Mouse (Mus musculus) lung, embryonic 15.5 days (tissue): ENCODE data around the gene Slc47a2. TPM values are rescaled to one million over a fixed set of nuclear protein-coding genes. Genes with fewer than 3 reads are reported as not detected.

Experiments used
- ATAC-seq: fragments of 200-750 bp; cut with Nextera tagmentation; 2 replicates; pipeline ENCODE4 v1.8.0; 2017; ENCODE audit warnings: moderate number of reproducible peaks, borderline replicate concordance; ENCODE audit not compliant: low FRiP score, low TSS enrichment; ENCODE audit errors: extremely low read depth
- H3K27ac ChIP-seq: fragments of 300-500 bp; sonication (generic); 2 replicates; pipeline ENCODE4 v1.5.1; 2015; ENCODE audit warnings: moderate library complexity, mild to moderate bottlenecking, inconsistent platforms
- H3K27me3 ChIP-seq: fragments of 300-500 bp; sonication (generic); 2 replicates; pipeline ENCODE4 v1.6.1; 2015; ENCODE audit warnings: inconsistent platforms
- H3K36me3 ChIP-seq: fragments of 300-500 bp; sonication (generic); 2 replicates; pipeline ENCODE4 v1.6.1; 2015; ENCODE audit warnings: inconsistent platforms
- H3K4me1 ChIP-seq: fragments of 300-500 bp; sonication (generic); 2 replicates; pipeline ENCODE4 v1.6.1; 2015; ENCODE audit warnings: inconsistent platforms
- H3K4me2 ChIP-seq: fragments of 300-500 bp; sonication (generic); 2 replicates; pipeline ENCODE4 v1.6.1; 2015; ENCODE audit warnings: inconsistent platforms, mild to moderate bottlenecking, moderate library complexity
- H3K4me3 ChIP-seq: fragments of 300-500 bp; sonication (generic); 2 replicates; pipeline ENCODE4 v1.5.1; 2015; ENCODE audit warnings: mild to moderate bottlenecking, inconsistent platforms
- H3K9ac ChIP-seq: fragments of 300-500 bp; sonication (generic); 2 replicates; pipeline ENCODE4 v1.6.1; 2015; ENCODE audit warnings: inconsistent platforms
- H3K9me3 ChIP-seq: fragments of 300-500 bp; sonication (generic); 2 replicates; pipeline ENCODE4 v1.6.1; 2016; ENCODE audit warnings: inconsistent platforms
- WGBS: fragments of 180-500 bp; shearing (Covaris S2); methylation state at CpG from one replicate; pipeline ENCODE4 v1.1.7; 2015; 5-methylcytosine and 5-hydroxymethylcytosine counted together
- polyA plus RNA-seq: library from polyadenylated mRNA; unstranded; fragments of >200 nt; fragmentation: Nextera tagmentation; extraction: Ambion mirVana; gene quantifications from 2 replicates; pipeline ENCODE4 v1.2.1, GENCODE M21; 2015

Gene Slc47a2
- polyA plus RNA-seq, 1 experiment from 2014 or later, result 0.22 TPM

- H3K4me2 ChIP-seq, result peak overlapping the region; percentile 45
- 0 out of 2 replicates have a peak overlapping the region, but pooled peaks have one; percentile 8 for H3K27ac ChIP-seq
- peak overlapping the region; percentile 21; the same call in 1 of the 2 replicates for H3K4me3 ChIP-seq
- H3K27me3 ChIP-seq, result no peaks in the 10 kb centered on the region
- peaks cover 14% of the 10 kb centered on the region for H3K4me1 ChIP-seq
- peak overlapping the region; percentile 20; the same call in 1 of the 2 replicates for H3K9ac ChIP-seq
- 19% methylated on average over 13 of the region's 16 CpGs for WGBS
- H3K9me3 ChIP-seq, result no peaks in the 10 kb centered on the region
- no peaks in the 10 kb centered on the region for H3K36me3 ChIP-seq
- ATAC-seq, result peak; percentile 72
Measured at GRCm38 (mm10) chr11:61300716-61301392, 41.8 kb downstream of the Slc47a2 start.

GRCm38 (mm10) chr11:61300205-61300604, 42.5 kb downstream of the Slc47a2 start:
- Histone ChIP-seq H3K9ac (no peak overlapping the region), H3K4me1 (peaks cover 14% of the 10 kb centered on the region), H3K9me3 (no peaks in the 10 kb centered on the region), H3K4me2 (peak overlapping the region; percentile 45; the same call in 1 of the 2 replicates), H3K27ac (no peak overlapping the region), H3K4me3 (no peak overlapping the region), H3K27me3 (no peaks in the 10 kb centered on the region), H3K36me3 (no peaks in the 10 kb centered on the region)
- 0 out of 2 replicates have a peak, but pooled peaks have one; percentile 31 for ATAC-seq
- WGBS, result 46% methylated on average over 3 of the region's 3 CpGs

- peaks cover 21% of the 10 kb centered on the region for H3K4me1 ChIP-seq
- H3K27ac ChIP-seq, result no peak overlapping the region
- H3K9me3 ChIP-seq, result no peaks in the 10 kb centered on the region
- no peak overlapping the region for H3K4me3 ChIP-seq
- no peaks in the 10 kb centered on the region for H3K27me3 ChIP-seq
- 45% methylated on average over 2 of the region's 2 CpGs for WGBS
- H3K4me2 ChIP-seq, result no peak overlapping the region
- H3K9ac ChIP-seq, result no peak overlapping the region
- no peaks in the 10 kb centered on the region for H3K36me3 ChIP-seq
- ATAC-seq, result no peak
Measured at GRCm38 (mm10) chr11:61297901-61298300, 44.8 kb downstream of the Slc47a2 start.

- no peak overlapping the region for H3K4me3 ChIP-seq
- H3K9ac ChIP-seq, result no peak overlapping the region
- WGBS, result 92% methylated on average over 2 of the region's 2 CpGs
- H3K27me3 ChIP-seq, result no peaks in the 10 kb centered on the region
- peaks cover 21% of the 10 kb centered on the region for H3K4me1 ChIP-seq
- ATAC-seq, result no peak
- no peaks in the 10 kb centered on the region for H3K9me3 ChIP-seq
- H3K36me3 ChIP-seq, result no peaks in the 10 kb centered on the region
- H3K27ac ChIP-seq, result no peak overlapping the region
- H3K4me2 ChIP-seq, result no peak overlapping the region
Measured at GRCm38 (mm10) chr11:61297326-61297725, 45.3 kb downstream of the Slc47a2 start.

GRCm38 (mm10) chr11:61296556-61296955, 46.1 kb downstream of the Slc47a2 start:
- no peak for ATAC-seq
- H3K27me3 ChIP-seq, result no peaks in the 10 kb centered on the region
- no peak overlapping the region for H3K4me3 ChIP-seq
- H3K9me3 ChIP-seq, result no peaks in the 10 kb centered on the region
- H3K4me2 ChIP-seq, result no peak overlapping the region
- WGBS, result 88% methylated on average over 1 of the region's 1 CpGs
- H3K36me3 ChIP-seq, result no peaks in the 10 kb centered on the region
- peaks cover 21% of the 10 kb centered on the region for H3K4me1 ChIP-seq
- no peak overlapping the region for H3K9ac ChIP-seq
- H3K27ac ChIP-seq, result no peak overlapping the region

DNA sequence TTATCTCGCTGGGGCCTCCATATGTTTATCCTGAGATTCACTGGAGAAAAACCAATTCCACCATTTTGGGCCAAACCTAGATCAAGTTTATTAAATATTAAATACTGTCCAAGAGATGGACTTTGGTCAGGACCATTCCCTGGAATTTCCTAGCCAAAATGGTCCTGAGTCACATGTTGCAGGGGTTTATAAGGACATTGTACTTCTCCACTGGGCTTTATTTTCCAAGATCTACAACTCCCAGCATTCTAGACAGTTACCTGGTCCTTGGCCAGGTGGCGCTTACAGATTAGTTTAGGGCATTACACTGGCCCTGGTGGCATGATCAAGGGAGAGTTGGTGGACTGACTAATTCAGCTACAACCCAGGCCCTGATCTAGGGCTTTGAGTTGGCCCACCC, 47.1 kb downstream of the Slc47a2 start:
- H3K9ac ChIP-seq, result no peak overlapping the region
- WGBS, result 85% methylated on average over 2 of the region's 2 CpGs
- no peak for ATAC-seq

GRCm38 (mm10) chr11:61294431-61294830, 48.2 kb downstream of the Slc47a2 start:
- 18% methylated on average over 3 of the region's 3 CpGs for WGBS
- no peak overlapping the region for H3K4me2 ChIP-seq
- 0 out of 2 replicates have a peak, but pooled peaks cover 6% of the 10 kb centered on the region for H3K4me1 ChIP-seq
- peak; percentile 35; the same call in 1 of the 2 replicates for ATAC-seq
- H3K4me3 ChIP-seq, result no peak overlapping the region
- H3K27ac ChIP-seq, result peak overlapping the region; percentile 44; the same call in 1 of the 2 replicates
- no peaks in the 10 kb centered on the region for H3K27me3 ChIP-seq
- no peaks in the 10 kb centered on the region for H3K9me3 ChIP-seq
- H3K36me3 ChIP-seq, result no peaks in the 10 kb centered on the region
- no peak overlapping the region for H3K9ac ChIP-seq

More for the DNA sequence above, 47.1 kb downstream of the Slc47a2 start:
- no peaks in the 10 kb centered on the region for H3K27me3 ChIP-seq
- H3K4me2 ChIP-seq, result no peak overlapping the region
- no peaks in the 10 kb centered on the region for H3K36me3 ChIP-seq
- no peak overlapping the region for H3K4me3 ChIP-seq
- H3K4me1 ChIP-seq, result peaks cover 15% of the 10 kb centered on the region
- no peak overlapping the region for H3K27ac ChIP-seq
- no peaks in the 10 kb centered on the region for H3K9me3 ChIP-seq

GRCm38 (mm10) chr11:61293251-61293650, 49.4 kb downstream of the Slc47a2 start:
- no peak overlapping the region for H3K27ac ChIP-seq
- H3K4me1 ChIP-seq, result 0 out of 2 replicates have a peak, but pooled peaks cover 6% of the 10 kb centered on the region
- no peak for ATAC-seq
- no peaks in the 10 kb centered on the region for H3K9me3 ChIP-seq
- 70% methylated on average over 2 of the region's 2 CpGs for WGBS
- H3K27me3 ChIP-seq, result no peaks in the 10 kb centered on the region
- H3K4me2 ChIP-seq, result no peak overlapping the region
- H3K9ac ChIP-seq, result no peak overlapping the region
- no peak overlapping the region for H3K4me3 ChIP-seq
- H3K36me3 ChIP-seq, result no peaks in the 10 kb centered on the region

- Histone ChIP-seq H3K4me1 (no peaks in the 10 kb centered on the region), H3K4me2 (no peak overlapping the region), H3K36me3 (no peaks in the 10 kb centered on the region), H3K9me3 (no peaks in the 10 kb centered on the region), H3K27ac (no peak overlapping the region), H3K9ac (no peak overlapping the region), H3K4me3 (no peak overlapping the region), H3K27me3 (no peaks in the 10 kb centered on the region)
- ATAC-seq, result no peak
- WGBS, result 69% methylated on average over 6 of the region's 6 CpGs
Measured at GRCm38 (mm10) chr11:61284323-61284722, 58.3 kb downstream of the Slc47a2 start.

DNA sequence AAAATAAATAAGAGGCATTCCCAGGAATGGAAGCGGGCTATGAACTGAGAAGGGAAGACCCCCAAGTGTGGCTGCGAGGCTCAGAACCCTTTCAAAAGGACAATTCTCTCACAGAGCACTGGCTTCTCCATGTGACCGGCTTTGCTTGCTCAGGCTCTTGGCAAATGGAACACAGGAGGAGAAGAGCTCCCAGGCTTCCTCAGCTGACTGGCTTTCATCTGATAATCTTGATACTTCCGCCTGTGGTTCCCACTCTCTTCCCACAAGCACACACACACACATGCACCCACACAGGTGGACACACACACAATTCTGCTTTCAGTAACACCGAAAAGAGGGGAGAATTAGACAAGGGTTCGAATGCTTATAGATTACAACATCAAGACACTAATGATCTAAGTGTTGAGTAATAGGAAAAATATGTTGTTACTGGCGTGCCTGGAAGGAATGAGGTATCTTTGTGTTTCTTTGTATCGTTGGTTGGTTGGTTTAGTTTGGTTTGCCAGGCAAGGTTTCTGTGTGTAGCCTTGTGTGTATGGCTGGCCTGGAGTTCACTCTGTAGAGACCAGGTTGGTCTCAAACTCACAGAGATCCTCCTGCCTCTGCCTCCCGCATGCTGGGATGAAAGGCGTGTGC, 59.1 kb downstream of the Slc47a2 start:
- 64% methylated on average over 10 of the region's 10 CpGs for WGBS
- Histone ChIP-seq H3K4me1 (peaks cover under 1% of the 10 kb centered on the region; the same call in 1 of the 2 replicates), H3K9me3 (no peaks in the 10 kb centered on the region), H3K4me3 (no peak overlapping the region), H3K36me3 (no peaks in the 10 kb centered on the region), H3K27me3 (no peaks in the 10 kb centered on the region), H3K27ac (no peak overlapping the region), H3K4me2 (no peak overlapping the region), H3K9ac (no peak overlapping the region)
- no peak for ATAC-seq

GRCm38 (mm10) chr11:61278445-61279077, 64.1 kb downstream of the Slc47a2 start:
- WGBS, result 72% methylated on average over 8 of the region's 8 CpGs
- Histone ChIP-seq H3K27ac (0 out of 2 replicates have a peak overlapping the region, but pooled peaks have one; percentile 19), H3K9ac (no peak overlapping the region), H3K4me3 (no peak overlapping the region), H3K4me2 (no peak overlapping the region), H3K4me1 (peaks cover 14% of the 10 kb centered on the region; the same call in 1 of the 2 replicates), H3K9me3 (no peaks in the 10 kb centered on the region), H3K36me3 (no peaks in the 10 kb centered on the region), H3K27me3 (no peaks in the 10 kb centered on the region)
- ATAC-seq, result no peak

GRCm38 (mm10) chr11:61277937-61278336, 64.7 kb downstream of the Slc47a2 start:
- no peaks in the 10 kb centered on the region for H3K36me3 ChIP-seq
- 49% methylated on average over 2 of the region's 2 CpGs for WGBS
- no peak overlapping the region for H3K9ac ChIP-seq
- H3K27me3 ChIP-seq, result no peaks in the 10 kb centered on the region
- peak overlapping the region; percentile 19 for H3K27ac ChIP-seq
- H3K4me1 ChIP-seq, result peaks cover 14% of the 10 kb centered on the region; the same call in 1 of the 2 replicates
- no peak overlapping the region for H3K4me3 ChIP-seq
- no peak overlapping the region for H3K4me2 ChIP-seq
- ATAC-seq, result no peak
- H3K9me3 ChIP-seq, result no peaks in the 10 kb centered on the region
